Mouse (Mus musculus): ENCODE data around the gene Immp2l.

DNA sequence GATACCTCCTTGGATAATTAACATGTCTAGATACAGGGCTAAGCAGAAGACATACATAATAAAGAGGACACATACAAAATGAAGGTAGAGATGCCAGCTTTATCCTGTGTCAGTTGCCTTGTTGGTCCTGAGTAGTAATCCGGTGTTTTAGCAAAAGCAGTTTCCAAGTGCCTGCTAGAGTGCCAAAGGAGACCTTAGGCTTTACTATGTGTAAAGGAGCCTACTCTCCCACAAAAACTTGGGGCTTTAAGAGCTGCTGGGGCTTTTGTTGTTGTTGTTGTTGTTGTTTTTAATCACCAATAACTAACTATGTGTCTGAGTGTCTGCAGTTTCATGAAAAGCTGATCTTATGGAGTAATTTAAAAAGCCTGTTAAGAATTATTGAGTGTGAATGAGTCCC, 702.8 kb downstream of the Immp2l start:
- TF ChIP-seq POLR2A (IDR thresholded peaks at IDR 0.05; ENCODE audit: low read depth, low read length) (no peak), CTCF (IDR thresholded peaks at IDR 0.05; ENCODE audit: extremely low read depth, insufficient read length, insufficient replicate concordance, low read depth, low read length) (no peak)

All from small intestine, adult 2 months (tissue).